Mouse (Mus musculus) MEL (cell line): ENCODE data around the gene Bco1.

ENCODE experiments used
- BHLHE40 ChIP-seq: IDR thresholded peaks from 2 replicates; pipeline ENCODE4 v1.6.1; 2012; ENCODE audit warnings: low read depth, mild to moderate bottlenecking, inconsistent platforms, low read length, improper control_type of control experiment, borderline replicate concordance
- CHD1 ChIP-seq: IDR thresholded peaks from 2 replicates; pipeline ENCODE4 v1.6.1; 2012; ENCODE audit warnings: low read depth, mild to moderate bottlenecking, inconsistent platforms, low read length, improper control_type of control experiment
- CHD2 ChIP-seq: IDR thresholded peaks from 2 replicates; pipeline ENCODE4 v1.6.1; 2011; ENCODE audit warnings: low read length, improper control_type of control experiment
- CTCF ChIP-seq, 3 experiments: IDR thresholded peaks in 2 of 3; conservative IDR thresholded peaks in 1 of 3; 2 replicates each; pipeline ENCODE4 v1.5.1; 2011 to 2012; ENCODE audit warnings: low read length in 3 of 3, low read depth in 2 of 3, mild to moderate bottlenecking in 2 of 3, improper control_type of control experiment in 1 of 3, inconsistent platforms in 1 of 3, mixed read lengths in 1 of 3, moderate library complexity in 1 of 3; ENCODE audit not compliant: control insufficient read depth in 1 of 3, insufficient read depth in 1 of 3, poor library complexity in 1 of 3, severe bottlenecking in 1 of 3
- E2F4 ChIP-seq: IDR thresholded peaks from 2 replicates; pipeline ENCODE4 v1.6.1; 2011; ENCODE audit warnings: low read depth, low read length, improper control_type of control experiment, borderline replicate concordance
- GABPA ChIP-seq: IDR thresholded peaks from 2 replicates; pipeline ENCODE4 v1.6.1; 2012; ENCODE audit warnings: low read depth, mild to moderate bottlenecking, inconsistent platforms, low read length, improper control_type of control experiment, moderate library complexity
- MEF2A ChIP-seq: IDR thresholded peaks from 2 replicates; pipeline ENCODE4 v1.6.1; 2014; ENCODE audit warnings: low read depth, mild to moderate bottlenecking, inconsistent platforms, low read length, improper control_type of control experiment; ENCODE audit not compliant: poor library complexity, insufficient replicate concordance, severe bottlenecking; ENCODE audit errors: extremely low read depth
- POLR2A ChIP-seq, 2 experiments: IDR thresholded peaks; 2 replicates each; pipeline ENCODE4 v1.6.1; 2011 to 2012; ENCODE audit warnings: low read length in 2 of 2, mild to moderate bottlenecking in 2 of 2, control low read depth in 1 of 2, improper control_type of control experiment in 1 of 2, low read depth in 1 of 2, moderate library complexity in 1 of 2; ENCODE audit not compliant: control insufficient read depth in 1 of 2, insufficient read depth in 1 of 2, poor library complexity in 1 of 2
- SIN3A ChIP-seq: IDR thresholded peaks from 2 replicates; pipeline ENCODE4 v1.6.1; 2012; ENCODE audit warnings: low read length, improper control_type of control experiment, inconsistent platforms
- TBP ChIP-seq: IDR thresholded peaks from 2 replicates; pipeline ENCODE4 v1.8.0; 2011; ENCODE audit warnings: low read depth, low read length, improper control_type of control experiment

GRCm38 (mm10) chr8:117097564-117098191 is 2.0 kb downstream of the Bco1 start:
- TF ChIP-seq CTCF (IDR thresholded peaks at IDR 0.05 in 2 of 3, conservative IDR thresholded peaks at IDR 0.05 in 1 of 3; ENCODE audit: control insufficient read depth in 1 of 3, insufficient read depth in 1 of 3, low read depth in 2 of 3, low read length in 3 of 3, poor library complexity in 1 of 3, severe bottlenecking in 1 of 3) (no peak), GABPA (no peak), TBP (no peak), CHD2 (no peak), E2F4 (no peak), SIN3A (no peak), POLR2A (IDR thresholded peaks at IDR 0.05; ENCODE audit: control insufficient read depth in 1 of 2, insufficient read depth in 1 of 2, low read depth in 1 of 2, low read length in 2 of 2, poor library complexity in 1 of 2) (no peak), CHD1 (no peak), BHLHE40 (no peak), MEF2A (no peak)
